Mouse (Mus musculus): ENCODE data around the gene Gmppa.

- TF ChIP-seq CTCF (IDR thresholded peaks at IDR 0.05; ENCODE audit: low read depth, low read length) (no peak), POLR2A (IDR thresholded peaks at IDR 0.05; ENCODE audit: borderline replicate concordance, low read depth, low read length) (no peak)
These were observed 21.9 kb downstream of the Gmppa start for GRCm38 (mm10) chr1:75457710-75458024.

Measured in bone marrow macrophage, adult 2 months (primary cell).